Mouse (Mus musculus) ES-E14 (cell line): ENCODE data around the gene Myadml2. TPM values are rescaled to one million over a fixed set of nuclear protein-coding genes. Genes with fewer than 3 reads are reported as not detected.
A peak's percentile ranks its signal among the peaks of the same experiment; 100 is the strongest.

Experiments
- DNase-seq: peaks from one replicate; pipeline ENCODE4 v3.0.0-alpha.2; 2013; ENCODE audit warnings: low read depth, low spot score
- H3K27ac ChIP-seq: 2 replicates; pipeline ENCODE4 v1.5.1; 2012; ENCODE audit warnings: low read depth, mild to moderate bottlenecking, low read length, moderate library complexity, mixed read lengths; ENCODE audit not compliant: poor library complexity, insufficient read depth, severe bottlenecking
- H3K36me3 ChIP-seq: 2 replicates; pipeline ENCODE4 v1.6.1; 2012; ENCODE audit warnings: mild to moderate bottlenecking, low read length, moderate library complexity, mixed read lengths; ENCODE audit not compliant: control insufficient read depth, poor library complexity, insufficient read depth, severe bottlenecking
- H3K4me1 ChIP-seq, 2 experiments: fragments of 150-350 bp in 1 of 2; sonication (generic) in 1 of 2; 2 replicates each; pipeline ENCODE4 v1.6.1; 2012; ENCODE audit warnings: low read length in 2 of 2, mild to moderate bottlenecking in 1 of 2, mixed read lengths in 1 of 2; ENCODE audit not compliant: control insufficient read depth in 2 of 2, insufficient read depth in 2 of 2, poor library complexity in 1 of 2
- H3K4me3 ChIP-seq, 2 experiments: fragments of 150-350 bp in 1 of 2; sonication (generic) in 1 of 2; 2 replicates each; pipeline ENCODE4 v1.5.1; 2012; ENCODE audit warnings: low read length in 2 of 2, low read depth in 1 of 2, mild to moderate bottlenecking in 1 of 2, mixed read lengths in 1 of 2; ENCODE audit not compliant: insufficient read depth in 1 of 2, poor library complexity in 1 of 2, severe bottlenecking in 1 of 2
- H3K9ac ChIP-seq: 2 replicates; pipeline ENCODE4 v1.6.1; 2012; ENCODE audit warnings: low read depth, mild to moderate bottlenecking, low read length, mixed read lengths; ENCODE audit not compliant: poor library complexity, insufficient read depth, severe bottlenecking
- H3K9me3 ChIP-seq: fragments of 150-350 bp; sonication (generic); 2 replicates; pipeline ENCODE4 v1.6.1; 2012; ENCODE audit warnings: low read depth, mild to moderate bottlenecking, low read length; ENCODE audit not compliant: control insufficient read depth, insufficient read depth
- CHD2 ChIP-seq: IDR thresholded peaks from 2 replicates; pipeline ENCODE4 v1.6.1; 2014; ENCODE audit warnings: mild to moderate bottlenecking, low read depth, low read length, inconsistent platforms
- HCFC1 ChIP-seq: IDR thresholded peaks from 2 replicates; pipeline ENCODE4 v1.6.1; 2012; ENCODE audit warnings: low read length, inconsistent platforms, borderline replicate concordance; ENCODE audit not compliant: insufficient read depth
- MAFK ChIP-seq: IDR thresholded peaks from 2 replicates; pipeline ENCODE4 v1.6.1; 2014; ENCODE audit warnings: mild to moderate bottlenecking, low read depth, low read length, inconsistent platforms; ENCODE audit not compliant: insufficient read depth
- ZC3H11A ChIP-seq: IDR thresholded peaks from 2 replicates; pipeline ENCODE4 v1.6.1; 2012; ENCODE audit warnings: low read depth, mild to moderate bottlenecking, inconsistent platforms, low read length, borderline replicate concordance
- ZNF384 ChIP-seq: IDR thresholded peaks from 2 replicates; pipeline ENCODE4 v1.6.1; 2012; ENCODE audit warnings: low read depth, low read length, inconsistent platforms
- in situ Hi-C, 2 experiments: fragments of 600-800 bp; cut with MboI; formaldehyde crosslinking; loops; one replicate each; pipeline ENCODE4 v1.15.1; 2025; ENCODE audit warnings: low sequenced_read_pairs in 2 of 2, inconsistent platforms in 1 of 2; ENCODE audit not compliant: unreplicated experiment in 2 of 2
- total RNA-seq: library from RNA; depleted of rRNA; stranded (reverse); fragments of 300-350 nt; gene quantifications from 2 replicates; pipeline ENCODE4 v1.2.3, GENCODE M21; 2012

The Myadml2 gene
- total RNA-seq, 1 experiment: not detected

DNA sequence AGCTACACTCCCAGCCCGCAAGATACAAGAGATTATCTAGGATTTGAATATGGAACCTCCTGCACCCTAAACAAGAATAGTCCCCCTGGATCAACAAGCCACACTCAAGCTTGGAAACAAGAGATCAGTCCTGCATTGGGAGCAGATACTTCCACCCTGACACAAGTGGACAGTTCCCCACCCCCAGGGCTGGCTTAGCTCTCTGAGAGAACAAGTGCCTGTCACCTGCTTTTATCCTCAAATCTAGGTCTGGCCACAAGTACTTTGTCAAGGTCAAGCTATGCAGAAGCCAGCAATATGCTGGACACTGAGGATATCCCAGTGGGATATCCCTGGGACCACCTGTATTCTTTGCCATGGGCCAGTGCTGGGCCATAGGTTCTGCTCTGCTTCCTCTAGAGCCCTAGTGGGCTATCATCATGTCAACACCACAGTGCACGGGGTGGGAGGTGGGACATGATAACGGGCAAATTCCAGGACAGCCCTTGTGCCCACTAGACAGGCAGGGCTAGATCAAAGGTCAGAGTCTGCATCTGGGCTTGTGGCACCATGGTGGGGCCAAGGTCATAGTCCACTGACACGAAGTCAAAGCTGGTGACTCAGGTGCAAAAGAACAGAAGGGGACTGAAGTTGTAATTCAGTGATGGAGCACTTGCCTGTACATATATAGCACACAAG, 31.2 kb downstream of the Myadml2 start:
- H3K4me3 ChIP-seq: peak overlapping the region; percentile 94
- peak overlapping the region; percentile 92 for H3K9ac ChIP-seq
- DNase-seq: no peak
- in situ Hi-C loops: no loop called here
- no peaks in the 10 kb centered on the region for H3K9me3 ChIP-seq
- no peak overlapping the region for H3K27ac ChIP-seq
- TF ChIP-seq ZC3H11A: no peak
- no peak for TF ChIP-seq ZNF384
- no peak for TF ChIP-seq MAFK
- no peak for TF ChIP-seq CHD2
- TF ChIP-seq HCFC1: no peak
- peaks cover 8 to 30% of the 10 kb centered on the region in 2 experiments; a peak in 2 of 4 replicates for H3K4me1 ChIP-seq
- H3K36me3 ChIP-seq: peaks cover 31% of the 10 kb centered on the region

DNA sequence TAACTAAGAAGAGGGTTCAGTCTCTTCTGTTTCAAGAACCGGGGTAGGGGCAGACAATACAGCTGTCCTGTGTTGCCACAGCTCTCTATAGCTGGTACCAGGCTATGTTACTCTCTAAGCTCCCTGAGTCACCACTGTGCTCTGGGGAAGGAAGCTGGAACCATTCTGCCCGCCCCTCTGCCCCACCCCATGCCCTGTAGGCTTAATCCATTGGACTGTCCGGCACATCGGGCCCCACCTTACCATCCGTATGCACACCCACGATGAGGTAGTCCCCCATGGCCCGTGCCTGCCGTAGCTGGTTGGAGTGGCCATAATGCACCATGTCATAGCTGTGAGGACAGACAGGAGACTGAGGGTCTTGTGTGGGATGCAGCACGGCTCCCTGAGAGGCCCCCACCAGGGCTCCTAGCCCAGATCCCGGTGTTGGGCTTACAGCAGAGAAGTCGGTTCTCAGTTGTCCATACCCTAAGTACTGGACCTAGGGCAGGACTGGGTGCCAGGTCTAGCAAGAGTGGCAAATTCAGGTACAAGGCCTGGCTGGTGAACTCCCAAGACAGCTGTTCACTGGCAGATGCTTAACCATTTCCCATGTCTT, 32.3 kb downstream of the Myadml2 start:
- Histone ChIP-seq H3K9ac (0 out of 2 replicates have a peak overlapping the region, but pooled peaks have one; percentile 17), H3K4me1 (peaks cover 8 to 27% of the 10 kb centered on the region in 2 experiments; a peak in 2 of 4 replicates), H3K9me3 (no peaks in the 10 kb centered on the region), H3K4me3 (no peak overlapping the region), H3K36me3 (peaks cover 39% of the 10 kb centered on the region), H3K27ac (no peak overlapping the region)
- no peak for TF ChIP-seq HCFC1
- no peak for TF ChIP-seq MAFK
- TF ChIP-seq ZC3H11A: no peak
- no peak for TF ChIP-seq CHD2
- no peak for TF ChIP-seq ZNF384
- no peak for DNase-seq
- in situ Hi-C loops: no loop called here

DNA sequence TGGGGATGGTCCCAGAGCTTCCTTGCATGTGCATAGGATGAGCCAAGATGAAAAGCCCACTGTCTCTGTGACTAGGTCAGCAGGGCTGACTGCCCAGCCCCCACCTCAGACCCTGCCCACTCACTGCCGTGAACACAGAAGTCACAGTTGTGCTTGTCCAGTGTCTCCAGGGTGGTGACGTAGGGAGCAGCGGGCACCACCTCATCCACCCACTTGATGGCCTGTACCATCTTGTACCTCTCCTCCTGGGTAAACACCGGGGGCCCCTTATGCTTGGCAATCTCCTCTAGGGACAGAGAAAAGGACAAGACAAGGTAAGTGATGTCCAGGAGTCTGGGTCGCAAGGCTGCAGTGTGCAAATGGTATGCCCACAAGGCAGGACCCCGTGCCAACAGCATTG, 32.8 kb downstream of the Myadml2 start:
- TF ChIP-seq MAFK (no peak), CHD2 (no peak), ZNF384 (no peak), ZC3H11A (no peak), HCFC1 (no peak)
- Histone ChIP-seq H3K4me1 (peaks cover 8 to 24% of the 10 kb centered on the region in 2 experiments; a peak in 2 of 4 replicates), H3K9me3 (no peaks in the 10 kb centered on the region), H3K36me3 (peaks cover 42% of the 10 kb centered on the region), H3K27ac (no peak overlapping the region), H3K9ac (no peak overlapping the region), H3K4me3 (no peak overlapping the region)
- in situ Hi-C loops: no loop called here
- no peak for DNase-seq

DNA sequence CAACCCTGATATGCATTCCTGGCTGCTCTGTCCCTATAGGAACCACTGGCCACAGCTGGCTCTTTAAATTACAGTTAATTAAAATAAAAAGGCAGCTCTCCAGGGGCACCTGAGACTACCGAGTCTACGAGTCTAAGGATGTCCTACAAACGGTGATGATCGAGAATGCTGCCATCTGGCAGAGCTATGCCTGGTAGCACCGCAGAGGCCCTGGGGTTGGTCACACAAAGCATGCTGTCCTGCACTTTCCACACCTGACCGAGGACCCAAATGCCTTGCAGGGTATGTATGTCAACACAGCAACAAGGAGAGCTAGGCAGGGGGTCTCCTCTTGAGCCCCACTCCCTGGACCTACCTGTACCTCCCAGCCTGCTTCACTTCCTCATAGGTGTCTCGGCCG, 34.0 kb downstream of the Myadml2 start:
- Histone ChIP-seq H3K36me3 (peaks cover 38% of the 10 kb centered on the region), H3K4me3 (no peak overlapping the region), H3K4me1 (peaks cover 8 to 26% of the 10 kb centered on the region in 2 experiments; a peak in 3 of 4 replicates), H3K9me3 (no peaks in the 10 kb centered on the region), H3K9ac (no peak overlapping the region), H3K27ac (no peak overlapping the region)
- TF ChIP-seq HCFC1: no peak
- no peak for TF ChIP-seq MAFK
- no peak for TF ChIP-seq CHD2
- no peak for TF ChIP-seq ZNF384
- TF ChIP-seq ZC3H11A: no peak
- no peak for DNase-seq
- in situ Hi-C loops: no loop called here
